Mouse (Mus musculus): Measurements from ENCODE around the gene Vmn1r111. TPM values are rescaled to one million over a fixed set of nuclear protein-coding genes. Genes with fewer than 3 reads are reported as not detected.

Vmn1r111 gene
- polyA plus RNA-seq (2014; fragmentation: Illumina TruSeq; extraction: RNeasy Lipid Tissue Mini Kit (QIAGEN cat#74804); ENCODE audit: low read depth, low replicate concordance): not detected

GRCm38 (mm10) chr7:20703116-20703515 lies at the start of gene Vmn1r111:
Gene Vmn1r111, minus strand, starts transcription at chr7:20703216.

GRCm38 (mm10) chr7:20730524-20730923 lies 27.5 kb upstream of the Vmn1r111 start, which contains the start of gene Gm10668:
Gene Gm10668, minus strand, starts transcription at chr7:20730624.

DNA sequence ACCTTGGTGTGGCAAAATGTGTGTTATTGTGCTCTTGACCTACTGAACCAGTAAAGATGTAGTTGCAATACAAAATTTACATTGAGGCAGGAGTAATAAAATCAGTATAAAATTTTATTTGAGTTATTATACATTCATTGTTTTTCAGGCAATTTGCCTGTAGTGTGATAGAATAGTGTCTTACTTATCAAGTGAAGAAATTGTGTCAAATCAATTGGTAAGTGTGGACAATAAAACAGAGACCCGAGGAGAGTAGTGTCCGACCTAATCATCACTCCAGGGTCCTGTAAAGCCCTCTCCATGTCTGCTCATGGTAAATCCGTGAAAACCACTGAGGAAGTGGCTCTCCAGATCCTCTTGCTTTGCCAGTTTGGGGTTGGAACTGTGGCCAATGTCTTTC lies 34.4 kb downstream of the Vmn1r111 start, which contains the start of gene Vmn1r107:
Gene Vmn1r107, plus strand, starts transcription at position 301 of the 400 bp plus-strand sequence.

Other genes with a start within 250 kb of the Vmn1r111 start
- gene Gm10670, start 228.3 kb downstream of the Vmn1r111 start, polyA plus RNA-seq (2014; fragmentation: Illumina TruSeq; extraction: RNeasy Lipid Tissue Mini Kit (QIAGEN cat#74804); ENCODE audit: low read depth, low replicate concordance): not detected
- gene Vmn1r103, start 192.7 kb downstream of the Vmn1r111 start, polyA plus RNA-seq (2014; fragmentation: Illumina TruSeq; extraction: RNeasy Lipid Tissue Mini Kit (QIAGEN cat#74804); ENCODE audit: low read depth, low replicate concordance): not detected
- gene Vmn1r104, start 169.4 kb downstream of the Vmn1r111 start, polyA plus RNA-seq (2014; fragmentation: Illumina TruSeq; extraction: RNeasy Lipid Tissue Mini Kit (QIAGEN cat#74804); ENCODE audit: low read depth, low replicate concordance): not detected
- not detected for gene Gm5726, start 157.5 kb downstream of the Vmn1r111 start, polyA plus RNA-seq (2014; fragmentation: Illumina TruSeq; extraction: RNeasy Lipid Tissue Mini Kit (QIAGEN cat#74804); ENCODE audit: low read depth, low replicate concordance)
- gene Gm4141, start 127.0 kb downstream of the Vmn1r111 start, polyA plus RNA-seq (2014; fragmentation: Illumina TruSeq; extraction: RNeasy Lipid Tissue Mini Kit (QIAGEN cat#74804); ENCODE audit: low read depth, low replicate concordance): not detected
- gene Gm4513, start 104.2 kb downstream of the Vmn1r111 start, polyA plus RNA-seq (2014; fragmentation: Illumina TruSeq; extraction: RNeasy Lipid Tissue Mini Kit (QIAGEN cat#74804); ENCODE audit: low read depth, low replicate concordance): not detected
- gene Vmn1r107, start 34.3 kb downstream of the Vmn1r111 start, polyA plus RNA-seq (2014; fragmentation: Illumina TruSeq; extraction: RNeasy Lipid Tissue Mini Kit (QIAGEN cat#74804); ENCODE audit: low read depth, low replicate concordance): not detected
- gene Gm10668, start 27.4 kb upstream of the Vmn1r111 start, polyA plus RNA-seq (2014; fragmentation: Illumina TruSeq; extraction: RNeasy Lipid Tissue Mini Kit (QIAGEN cat#74804); ENCODE audit: low read depth, low replicate concordance): not detected
- not detected for gene Vmn1r112, start 68.0 kb upstream of the Vmn1r111 start, polyA plus RNA-seq (2014; fragmentation: Illumina TruSeq; extraction: RNeasy Lipid Tissue Mini Kit (QIAGEN cat#74804); ENCODE audit: low read depth, low replicate concordance)
- gene Vmn1r113, start 84.1 kb upstream of the Vmn1r111 start, polyA plus RNA-seq (2014; fragmentation: Illumina TruSeq; extraction: RNeasy Lipid Tissue Mini Kit (QIAGEN cat#74804); ENCODE audit: low read depth, low replicate concordance): not detected
- not detected for gene Vmn1r114, start 109.0 kb upstream of the Vmn1r111 start, polyA plus RNA-seq (2014; fragmentation: Illumina TruSeq; extraction: RNeasy Lipid Tissue Mini Kit (QIAGEN cat#74804); ENCODE audit: low read depth, low replicate concordance)
- not detected for gene Vmn1r115, start 141.8 kb upstream of the Vmn1r111 start, polyA plus RNA-seq (2014; fragmentation: Illumina TruSeq; extraction: RNeasy Lipid Tissue Mini Kit (QIAGEN cat#74804); ENCODE audit: low read depth, low replicate concordance)
- gene Vmn1r116, start 169.0 kb upstream of the Vmn1r111 start, polyA plus RNA-seq (2014; fragmentation: Illumina TruSeq; extraction: RNeasy Lipid Tissue Mini Kit (QIAGEN cat#74804); ENCODE audit: low read depth, low replicate concordance): not detected
- gene Vmn1r117, start 180.9 kb upstream of the Vmn1r111 start, polyA plus RNA-seq (2014; fragmentation: Illumina TruSeq; extraction: RNeasy Lipid Tissue Mini Kit (QIAGEN cat#74804); ENCODE audit: low read depth, low replicate concordance): not detected
- not detected for gene Vmn1r118, start 209.1 kb upstream of the Vmn1r111 start, polyA plus RNA-seq (2014; fragmentation: Illumina TruSeq; extraction: RNeasy Lipid Tissue Mini Kit (QIAGEN cat#74804); ENCODE audit: low read depth, low replicate concordance)

All from sigmoid colon, adult 10 weeks (tissue).